Mouse (Mus musculus) C2C12 (cell line): ENCODE data around the gene Dscaml1. TPM values are rescaled to one million over a fixed set of nuclear protein-coding genes. Genes with fewer than 3 reads are reported as not detected.

Experiments
- H3K27me3 ChIP-seq: one replicate; pipeline ENCODE4 v1.6.1; 2011; ENCODE audit not compliant: control insufficient read depth, insufficient read depth, insufficient read length
- H3K36me3 ChIP-seq: one replicate; pipeline ENCODE4 v1.6.1; 2011; ENCODE audit not compliant: control insufficient read depth, insufficient read depth
- H3K4me3 ChIP-seq: one replicate; pipeline ENCODE4 v1.5.1; 2011; ENCODE audit warnings: mild to moderate bottlenecking, control low read depth; ENCODE audit not compliant: poor library complexity, insufficient read depth, severe bottlenecking
- H3K79me2 ChIP-seq: one replicate; pipeline ENCODE4 v1.6.1; 2011; ENCODE audit not compliant: control insufficient read depth, insufficient read depth
- H3K79me3 ChIP-seq: one replicate; pipeline ENCODE4 v1.6.1; 2011; ENCODE audit warnings: low read depth, control low read depth
- H3ac ChIP-seq: one replicate; pipeline ENCODE3; 2011; ENCODE audit warnings: low read depth; ENCODE audit not compliant: control insufficient read depth, insufficient read length
- CEBPB ChIP-seq: IDR thresholded peaks from one replicate; pipeline ENCODE4 v1.6.1; 2011; ENCODE audit warnings: low read depth, mild to moderate bottlenecking, control low read depth, moderate library complexity
- CTCF ChIP-seq: IDR thresholded peaks from one replicate; pipeline ENCODE4 v1.5.1; 2011; ENCODE audit not compliant: control insufficient read depth, insufficient read depth, insufficient read length
- FOSL1 ChIP-seq: IDR thresholded peaks from one replicate; pipeline ENCODE4 v1.8.0; 2011; ENCODE audit warnings: mild to moderate bottlenecking, low read length; ENCODE audit not compliant: poor library complexity, insufficient read depth, severe bottlenecking
- MAX ChIP-seq: IDR thresholded peaks from one replicate; pipeline ENCODE4 v1.6.1; 2011; ENCODE audit warnings: mild to moderate bottlenecking, control low read depth
- MYOD1 ChIP-seq: IDR thresholded peaks from one replicate; pipeline ENCODE4 v1.6.1; 2011; ENCODE audit warnings: low read depth; ENCODE audit not compliant: control insufficient read depth, insufficient read length
- MYOG ChIP-seq: IDR thresholded peaks from one replicate; pipeline ENCODE4 v1.6.1; 2011; ENCODE audit not compliant: control insufficient read depth, insufficient read length; ENCODE audit errors: extremely low read depth
- USF1 ChIP-seq: IDR thresholded peaks from one replicate; pipeline ENCODE4 v1.6.1; 2011; ENCODE audit warnings: low read depth, mild to moderate bottlenecking, control low read depth, moderate library complexity
- polyA plus RNA-seq: library from polyadenylated mRNA; unstranded; fragments of >200 nt; fragmentation: generic; extraction: Trizol; gene quantifications from one replicate; pipeline ENCODE4 v1.2.1, GENCODE M21; 2012; ENCODE audit warnings: missing spikeins

Dscaml1 gene
- polyA plus RNA-seq, 1 experiment = not detected

- no peaks in the 10 kb centered on the region for H3K79me3 ChIP-seq
- H3K79me2 ChIP-seq = no peaks in the 10 kb centered on the region
Measured at GRCm38 (mm10) chr9:45449658-45450057, 23.2 kb downstream of the Dscaml1 start.

GRCm38 (mm10) chr9:45451346-45451745, 24.9 kb downstream of the Dscaml1 start:
- TF ChIP-seq MYOD1 (no peak), MAX (no peak), USF1 (no peak), MYOG (no peak), CEBPB (no peak), FOSL1 (no peak), CTCF (no peak)
- no peaks in the 10 kb centered on the region for H3K79me3 ChIP-seq
- no peak overlapping the region for H3K4me3 ChIP-seq
- no peaks in the 10 kb centered on the region for H3K79me2 ChIP-seq
- no peak overlapping the region for H3ac ChIP-seq
- H3K36me3 ChIP-seq = no peaks in the 10 kb centered on the region
- H3K27me3 ChIP-seq = peaks cover 37% of the 10 kb centered on the region

More at GRCm38 (mm10) chr9:45449658-45450057, 23.2 kb downstream of the Dscaml1 start:
- TF ChIP-seq MYOD1 = no peak
- TF ChIP-seq MAX = no peak
- no peak for TF ChIP-seq CTCF
- TF ChIP-seq FOSL1 = no peak
- no peak for TF ChIP-seq MYOG
- TF ChIP-seq CEBPB = no peak
- TF ChIP-seq USF1 = no peak
- Histone ChIP-seq H3K27me3 (peaks cover 38% of the 10 kb centered on the region), H3K4me3 (no peak overlapping the region), H3ac (no peak overlapping the region), H3K36me3 (no peaks in the 10 kb centered on the region)

- no peak overlapping the region for H3K4me3 ChIP-seq
- no peak for TF ChIP-seq CEBPB
- no peak for TF ChIP-seq MYOG
- TF ChIP-seq FOSL1 = no peak
- TF ChIP-seq MAX = no peak
- TF ChIP-seq USF1 = no peak
Measured at GRCm38 (mm10) chr9:45454032-45454431, 27.6 kb downstream of the Dscaml1 start.

GRCm38 (mm10) chr9:45454889-45455610, 28.6 kb downstream of the Dscaml1 start:
- Histone ChIP-seq H3K79me2 (no peaks in the 10 kb centered on the region), H3ac (no peak overlapping the region), H3K4me3 (no peak overlapping the region), H3K36me3 (no peaks in the 10 kb centered on the region), H3K27me3 (peaks cover 32% of the 10 kb centered on the region), H3K79me3 (no peaks in the 10 kb centered on the region)
- no peak for TF ChIP-seq MYOG
- no peak for TF ChIP-seq CEBPB

More at GRCm38 (mm10) chr9:45454032-45454431, 27.6 kb downstream of the Dscaml1 start:
- H3K36me3 ChIP-seq = no peaks in the 10 kb centered on the region
- H3K79me3 ChIP-seq = no peaks in the 10 kb centered on the region
- peaks cover 30% of the 10 kb centered on the region for H3K27me3 ChIP-seq
- H3K79me2 ChIP-seq = no peaks in the 10 kb centered on the region
- no peak overlapping the region for H3ac ChIP-seq

GRCm38 (mm10) chr9:45457200-45457599, 30.8 kb downstream of the Dscaml1 start:
- Histone ChIP-seq H3K79me3 (no peaks in the 10 kb centered on the region), H3K4me3 (no peak overlapping the region), H3K79me2 (no peaks in the 10 kb centered on the region), H3K36me3 (no peaks in the 10 kb centered on the region), H3ac (no peak overlapping the region), H3K27me3 (peaks cover 33% of the 10 kb centered on the region)
- TF ChIP-seq CTCF = no peak
- TF ChIP-seq CEBPB = no peak

GRCm38 (mm10) chr9:45458363-45458762, 31.9 kb downstream of the Dscaml1 start:
- H3K27me3 ChIP-seq = peaks cover 31% of the 10 kb centered on the region
- no peak overlapping the region for H3K4me3 ChIP-seq
- TF ChIP-seq CEBPB (no peak), CTCF (no peak)
- H3K36me3 ChIP-seq = no peaks in the 10 kb centered on the region
- H3K79me3 ChIP-seq = no peaks in the 10 kb centered on the region
- H3K79me2 ChIP-seq = no peaks in the 10 kb centered on the region
- no peak overlapping the region for H3ac ChIP-seq
